Mouse (Mus musculus) heart, postnatal 0 days (tissue): Measurements from ENCODE around the gene Mgll.
A peak's percentile ranks its signal among the peaks of the same experiment; 100 is the strongest.

Source experiments
- CTCF ChIP-seq: IDR thresholded peaks from 2 replicates; pipeline ENCODE4 v1.5.1; 2016; ENCODE audit warnings: antibody characterized with exemption, control low read depth, low read depth
- EP300 ChIP-seq: IDR thresholded peaks from 2 replicates; pipeline ENCODE4 v1.6.1; 2016; ENCODE audit warnings: antibody characterized with exemption, low read depth

DNA sequence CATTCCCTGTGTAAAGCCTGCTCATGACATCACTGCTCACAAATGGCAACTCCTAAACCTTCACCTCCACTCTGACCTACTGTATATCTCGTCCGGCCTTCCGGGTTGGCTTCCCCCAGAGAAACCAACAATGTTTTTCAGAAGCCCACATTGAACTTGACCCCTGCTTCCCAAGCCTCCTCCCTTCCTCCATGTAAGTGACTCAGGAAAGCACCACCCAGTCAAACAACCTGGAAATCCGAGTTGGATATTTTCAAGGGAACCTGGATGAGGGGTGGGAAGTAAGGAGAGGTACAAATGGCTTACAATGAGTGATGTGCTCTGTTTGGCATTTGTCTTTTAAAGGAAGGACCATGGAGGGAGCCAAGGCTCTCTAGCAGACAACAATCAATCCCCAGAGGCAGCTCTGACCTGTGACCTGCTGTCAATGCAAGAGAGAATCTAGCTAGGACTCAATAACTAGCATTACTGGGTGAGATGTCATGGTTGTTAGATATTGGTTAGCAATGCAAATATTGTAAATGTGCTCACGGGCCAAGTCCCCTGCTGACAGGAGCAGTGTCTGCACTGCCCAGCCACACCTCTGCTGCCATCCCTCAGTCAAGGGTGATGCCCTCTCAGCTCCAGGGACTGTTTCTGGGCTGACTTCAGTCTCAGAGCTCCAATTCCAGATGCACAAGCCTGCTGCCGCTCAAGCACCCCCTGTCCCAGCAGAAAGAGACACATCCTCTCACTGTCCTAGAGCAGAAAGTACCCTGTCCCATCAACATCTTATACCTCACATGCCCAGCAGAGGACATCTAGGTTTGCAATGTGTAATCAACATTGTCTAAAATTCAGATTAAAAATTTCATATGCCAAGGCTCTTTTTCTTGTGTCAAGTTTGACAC, 6.8 kb upstream of the Mgll start:
- peak; percentile 2; the same call in 1 of the 2 replicates for TF ChIP-seq CTCF
- TF ChIP-seq EP300, result peak; percentile 87
